Mouse (Mus musculus) adrenal gland, adult 18-20 months (tissue): ENCODE data around the gene Med28. TPM values are rescaled to one million over a fixed set of nuclear protein-coding genes. Genes with fewer than 3 reads are reported as not detected.

Experiments used
- DNase-seq, 2 experiments: peaks; one replicate each; pipeline ENCODE4 v3.0.0; 2021 to 2022; ENCODE audit warnings: low spot score in 2 of 2
- total RNA-seq, 2 experiments: library from RNA; stranded (reverse); gene quantifications; 1 replicate in 1 of 2; 2 replicates in 1 of 2; pipeline ENCODE4 v1.2.3; 2021

The Med28 gene
- total RNA-seq, 2 experiments from 2014 or later: 89.7 to 103 TPM

- DNase-seq: no peak
Measured at GRCm38 (mm10) chr5:45510071-45510470, 10.0 kb upstream of the Med28 start.

GRCm38 (mm10) chr5:45512908-45513307 lies 7.1 kb upstream of the Med28 start:
- DNase-seq: no peak

GRCm38 (mm10) chr5:45513511-45513910 lies 6.5 kb upstream of the Med28 start:
- no peak for DNase-seq

GRCm38 (mm10) chr5:45514599-45514998 lies 5.4 kb upstream of the Med28 start:
- no peak for DNase-seq

- DNase-seq: no peak
Measured at GRCm38 (mm10) chr5:45515151-45515743, 4.8 kb upstream of the Med28 start.

- no peak for DNase-seq
Measured at GRCm38 (mm10) chr5:45520809-45521110, 731 bp downstream of the Med28 start.

GRCm38 (mm10) chr5:45521601-45522000 lies 1.6 kb downstream of the Med28 start:
- DNase-seq: no peak

- no peak for DNase-seq
Measured at GRCm38 (mm10) chr5:45525101-45525500, 5.1 kb downstream of the Med28 start.

GRCm38 (mm10) chr5:45526338-45526737 lies 6.3 kb downstream of the Med28 start:
- DNase-seq: no peak

GRCm38 (mm10) chr5:45529696-45530095 lies 9.7 kb downstream of the Med28 start:
- DNase-seq: peak in 1 of 2 experiments; percentile 10

- peak; percentile 33 to 48 for DNase-seq
Measured at GRCm38 (mm10) chr5:45534319-45535098, 14.5 kb downstream of the Med28 start.

- no peak for DNase-seq
Measured at GRCm38 (mm10) chr5:45535177-45535576, 15.1 kb downstream of the Med28 start.

- DNase-seq: no peak
Measured at GRCm38 (mm10) chr5:45539502-45539901, 19.5 kb downstream of the Med28 start.

GRCm38 (mm10) chr5:45543374-45543773 lies 23.3 kb downstream of the Med28 start:
- no peak for DNase-seq

- no peak for DNase-seq
Measured at GRCm38 (mm10) chr5:45549586-45549985, 29.6 kb downstream of the Med28 start.

GRCm38 (mm10) chr5:45564054-45564453 lies 44.0 kb downstream of the Med28 start:
- no peak for DNase-seq

- no peak for DNase-seq
Measured at GRCm38 (mm10) chr5:45565829-45566228, 45.8 kb downstream of the Med28 start.

- no peak for DNase-seq
Measured at GRCm38 (mm10) chr5:45572816-45573215, 52.8 kb downstream of the Med28 start.

- no peak for DNase-seq
Measured at GRCm38 (mm10) chr5:45576716-45577115, 56.7 kb downstream of the Med28 start.

- DNase-seq: no peak
Measured at GRCm38 (mm10) chr5:45577376-45577775, 57.3 kb downstream of the Med28 start.
